Mouse (Mus musculus): Measurements from ENCODE around the gene Cad. TPM values are rescaled to one million over a fixed set of nuclear protein-coding genes. Genes with fewer than 3 reads are reported as not detected.
"Not testable (repeated sequence)": the region's sequence is repeated elsewhere in the genome, so short reads cannot be mapped to it uniquely, and the experiment has no call there.

Cad gene
- polyA plus RNA-seq, 1 experiment from 2014 or later, result 36.2 TPM

DNA sequence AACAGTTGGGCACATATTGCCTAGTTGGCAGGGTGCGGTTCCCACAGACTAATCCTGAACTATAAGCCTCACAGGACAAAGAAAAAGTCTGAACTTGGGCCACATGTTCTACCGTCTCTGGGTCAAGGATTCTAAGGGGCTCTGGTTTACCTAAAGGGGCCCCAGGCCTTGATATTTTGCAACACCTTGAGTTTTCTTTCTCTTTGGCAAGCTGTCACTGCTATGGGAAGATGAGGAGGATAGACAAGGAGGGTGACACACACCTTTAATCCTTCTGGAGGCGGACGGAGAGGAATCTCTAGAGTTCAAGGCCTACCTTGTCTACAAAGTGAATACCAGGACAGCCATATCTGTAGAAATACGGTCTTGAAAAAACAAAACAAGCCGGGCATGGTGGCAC, 8.2 kb upstream of the Cad start:
- no peaks in the 10 kb centered on the region for H3K9me3 ChIP-seq (replicated peaks)
- no peaks in the 10 kb centered on the region for H3K27me3 ChIP-seq
- no peak for ATAC-seq (replicated peaks; ENCODE audit: low FRiP score)
- H3K27ac ChIP-seq, result no peak overlapping the region
- peaks cover 17% of the 10 kb centered on the region for H3K4me1 ChIP-seq
- H3K4me3 ChIP-seq (replicated peaks), result no peak overlapping the region
- H3K36me3 ChIP-seq, result peaks cover 20% of the 10 kb centered on the region
- WGBS, result 93% methylated on average over 6 of the region's 6 CpGs
- H3K4me2 ChIP-seq, result no peak overlapping the region
- no peak overlapping the region for H3K9ac ChIP-seq

GRCm38 (mm10) chr5:31047074-31047473, 7.5 kb upstream of the Cad start:
- ATAC-seq (replicated peaks; ENCODE audit: low FRiP score), result no peak
- H3K36me3 ChIP-seq, result peaks cover 16% of the 10 kb centered on the region
- H3K9ac ChIP-seq, result peak overlapping the region; percentile 78
- no peak overlapping the region; the same call in 1 of the 2 replicates for H3K27ac ChIP-seq
- H3K4me3 ChIP-seq (replicated peaks), result peak overlapping the region; percentile 76
- peak overlapping the region; percentile 88 for H3K4me2 ChIP-seq
- peaks cover 17% of the 10 kb centered on the region for H3K4me1 ChIP-seq
- H3K9me3 ChIP-seq (replicated peaks), result no peaks in the 10 kb centered on the region
- H3K27me3 ChIP-seq, result no peaks in the 10 kb centered on the region
- 69% methylated on average over 5 of the region's 5 CpGs for WGBS

DNA sequence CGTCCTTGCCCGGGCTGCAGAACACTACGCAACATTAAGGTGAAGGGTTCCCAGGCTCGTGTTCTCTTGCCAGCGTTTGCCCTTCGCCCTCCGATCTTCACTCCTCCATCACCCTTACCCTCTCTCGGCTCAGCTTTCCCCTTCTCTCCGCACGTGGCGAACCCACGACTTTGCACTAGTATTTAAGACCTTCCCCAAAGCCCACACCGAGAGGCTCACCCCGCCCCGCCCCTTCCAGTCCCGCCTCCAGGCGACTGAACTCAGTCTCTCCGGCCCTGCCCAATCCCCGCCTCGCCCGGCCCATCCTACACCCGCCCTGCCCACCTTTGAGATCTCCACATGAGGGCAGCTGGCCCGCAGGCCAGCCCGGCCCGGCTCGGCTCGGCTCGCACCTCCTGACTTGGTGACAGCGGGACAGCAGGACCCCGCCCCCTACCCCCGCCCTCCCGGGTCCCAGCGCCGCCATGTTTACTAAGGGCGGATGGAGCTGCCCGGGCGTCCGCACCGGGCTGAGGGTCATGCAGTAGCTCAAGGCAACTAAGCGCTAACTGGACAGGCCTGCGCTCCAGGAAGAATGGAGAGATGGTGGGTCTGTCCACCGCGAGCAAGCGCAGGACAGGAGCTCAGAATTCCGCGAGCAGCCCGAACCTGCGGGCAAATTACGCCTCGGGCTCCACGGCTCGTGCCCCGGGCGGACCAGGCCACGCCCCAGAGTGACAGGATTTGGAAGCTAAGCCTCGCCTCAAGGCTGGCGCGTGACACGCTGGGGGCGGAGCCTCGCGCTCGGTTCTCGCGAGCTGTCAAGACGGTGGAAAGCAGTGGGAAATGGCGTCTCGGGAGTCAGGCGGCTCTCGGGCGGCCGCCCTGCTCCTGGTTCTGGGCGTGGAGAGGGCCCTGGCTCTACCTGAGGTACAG, 6.5 kb upstream of the Cad start, which contains the start of gene Atraid:
TSS of gene Atraid (plus strand) at position 465 of the 915 bp plus-strand sequence.
- peak within 1 kb of the TSS; percentile 76 for H3K4me3 ChIP-seq (replicated peaks)
- peak within 1 kb of the TSS; percentile 98 for H3K27ac ChIP-seq
- H3K36me3 ChIP-seq, result peaks cover 14% of the 10 kb centered on the region
- H3K9ac ChIP-seq, result peak within 1 kb of the TSS; percentile 78
- ATAC-seq (replicated peaks; ENCODE audit: low FRiP score), result peak; percentile 98
- WGBS, result under 1% methylated on average over 73 of the region's 73 CpGs
- H3K4me1 ChIP-seq, result peaks cover 17% of the 10 kb centered on the region
- no peaks in the 10 kb centered on the region for H3K27me3 ChIP-seq
- H3K9me3 ChIP-seq (replicated peaks), result no peaks in the 10 kb centered on the region
- H3K4me2 ChIP-seq, result peak within 1 kb of the TSS; percentile 88

DNA sequence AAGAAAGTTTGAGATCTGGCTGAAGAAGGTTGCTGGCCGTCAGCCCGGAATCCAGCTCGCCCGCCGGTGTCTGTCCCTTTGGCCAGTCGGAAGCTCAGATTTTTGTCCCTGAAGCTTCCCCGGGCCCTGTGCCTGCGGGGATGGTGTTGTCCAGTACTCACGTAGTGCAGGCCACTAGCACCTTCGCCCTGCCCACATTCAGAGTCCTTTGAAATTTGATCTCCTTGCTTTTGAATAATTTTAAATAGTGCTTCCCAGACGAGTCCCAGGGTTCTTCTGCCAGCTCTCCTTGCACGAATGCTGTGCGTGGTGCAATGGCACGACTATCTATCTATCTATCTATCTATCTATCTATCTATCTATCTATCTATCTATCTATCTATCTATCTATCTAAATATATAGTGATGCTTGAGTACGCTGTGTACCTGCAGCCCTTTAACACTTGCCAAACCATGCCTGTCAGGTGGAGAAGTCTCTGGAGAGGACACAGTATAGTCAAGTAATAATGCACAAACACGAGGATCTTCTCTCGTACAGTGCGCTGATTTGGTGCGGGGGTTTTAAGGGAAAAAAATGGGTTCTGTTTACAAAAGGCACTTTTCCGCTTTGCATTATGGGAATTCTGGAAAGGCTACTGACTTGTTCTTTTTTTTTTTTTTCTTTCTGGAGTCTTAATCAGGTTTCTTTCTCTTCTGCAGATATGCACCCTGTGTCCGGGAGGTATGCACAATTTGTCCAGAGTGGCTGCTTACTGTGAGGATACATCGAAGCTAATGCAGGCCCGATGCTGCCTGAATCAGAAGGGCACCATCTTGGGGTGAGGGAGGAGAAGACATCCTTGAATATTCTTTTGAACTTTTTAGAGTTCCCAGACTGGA, 5.6 kb upstream of the Cad start, which contains the start of gene Slc5a6:
TSS of gene Slc5a6 (minus strand) at position 162 of the 879 bp plus-strand sequence.
- Histone ChIP-seq H3K4me3 (replicated peaks) (peak within 1 kb of the TSS; percentile 76), H3K4me1 (peaks cover 20% of the 10 kb centered on the region), H3K36me3 (peaks cover 17% of the 10 kb centered on the region), H3K27ac (peak within 1 kb of the TSS; percentile 98), H3K9ac (peak within 1 kb of the TSS; percentile 78), H3K9me3 (replicated peaks) (no peaks in the 10 kb centered on the region), H3K27me3 (no peaks in the 10 kb centered on the region), H3K4me2 (peak within 1 kb of the TSS; percentile 88)
- ATAC-seq (replicated peaks; ENCODE audit: low FRiP score), result peak; percentile 47
- WGBS, result under 1% methylated on average over 23 of the region's 23 CpGs

DNA sequence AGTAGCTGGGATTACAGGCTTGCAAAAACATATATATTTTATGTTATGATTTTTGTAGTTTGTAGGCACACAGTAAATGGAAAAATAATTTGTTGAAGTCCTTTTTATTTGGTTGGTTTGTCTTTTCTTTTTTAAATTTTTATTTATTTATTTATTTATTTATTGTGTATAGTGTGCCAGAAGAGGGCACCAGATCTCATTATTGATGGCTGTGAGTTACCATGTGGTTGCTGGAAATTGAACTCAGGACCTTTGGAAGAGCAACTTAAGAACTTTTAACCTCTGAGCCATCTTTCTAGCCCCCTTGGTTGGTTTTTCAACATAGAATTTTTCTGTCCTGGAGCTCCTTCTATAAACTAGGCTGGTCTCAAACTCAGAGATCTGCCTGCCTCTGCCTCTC, 4.2 kb upstream of the Cad start:
- Histone ChIP-seq H3K9ac (no peak overlapping the region), H3K36me3 (peaks cover 12% of the 10 kb centered on the region), H3K4me1 (peaks cover 25% of the 10 kb centered on the region), H3K27ac (no peak overlapping the region), H3K27me3 (no peaks in the 10 kb centered on the region), H3K9me3 (replicated peaks) (no peaks in the 10 kb centered on the region), H3K4me2 (no peak overlapping the region), H3K4me3 (replicated peaks) (no peak overlapping the region)
- ATAC-seq (replicated peaks; ENCODE audit: low FRiP score), result no peak

- 55% methylated on average over 4 of the region's 4 CpGs for WGBS
- peaks cover 25% of the 10 kb centered on the region for H3K4me1 ChIP-seq
- H3K9ac ChIP-seq, result 0 out of 2 replicates have a peak overlapping the region, but pooled peaks have one; percentile 76
- H3K36me3 ChIP-seq, result peaks cover 26% of the 10 kb centered on the region
- peak overlapping the region; percentile 87 for H3K27ac ChIP-seq
- H3K4me3 ChIP-seq (replicated peaks), result peak overlapping the region; percentile 74
- not testable (repeated sequence) for ATAC-seq (replicated peaks; ENCODE audit: low FRiP score); H3K9me3 ChIP-seq (replicated peaks); H3K27me3 ChIP-seq
- peak overlapping the region; percentile 95 for H3K4me2 ChIP-seq
These were observed 852 bp upstream of the Cad start for GRCm38 (mm10) chr5:31053728-31054127.

DNA sequence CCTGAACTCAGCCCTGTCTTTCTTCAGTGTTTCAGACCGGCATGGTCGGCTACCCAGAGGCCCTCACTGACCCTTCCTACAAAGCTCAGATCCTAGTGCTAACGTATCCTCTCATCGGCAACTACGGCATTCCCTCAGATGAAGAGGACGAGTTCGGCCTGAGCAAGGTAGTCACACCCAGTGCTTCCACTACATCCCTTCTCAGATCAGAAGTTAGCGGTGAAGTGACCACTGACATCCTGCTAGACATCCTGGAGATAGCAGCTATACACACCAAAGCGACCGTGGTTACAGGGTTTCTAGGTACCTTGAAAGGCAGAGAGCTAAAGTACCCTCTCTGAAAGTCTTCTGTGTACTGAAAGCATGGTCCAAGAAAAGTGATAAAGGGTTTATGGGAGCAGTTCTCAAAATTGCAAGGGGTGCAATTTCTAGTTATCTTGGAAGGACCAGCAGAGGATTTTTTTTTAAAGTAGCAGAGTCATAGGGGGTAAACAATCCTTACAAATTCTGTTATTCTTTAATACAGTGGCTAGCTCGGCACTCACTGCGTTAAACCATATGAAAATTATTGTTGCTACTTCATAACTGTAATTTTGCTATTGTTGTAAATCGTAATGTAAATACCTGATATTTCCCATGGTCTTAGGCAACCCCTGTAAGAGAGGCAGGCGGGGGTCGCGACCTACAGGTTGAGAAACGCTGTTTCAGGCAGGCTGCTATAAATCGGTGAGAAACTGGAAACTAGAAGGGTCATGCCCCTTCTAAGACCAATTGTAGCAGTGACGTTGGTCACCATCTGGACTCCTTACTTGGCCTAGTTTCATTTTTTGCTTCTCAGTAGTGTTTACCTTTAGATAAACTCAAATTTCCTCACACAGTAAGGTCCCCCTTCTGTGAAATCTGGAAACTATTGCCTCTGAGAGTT, 898 bp downstream of the Cad start:
- Histone ChIP-seq H3K4me3 (replicated peaks) (peak overlapping the region; percentile 74), H3K27ac (peak overlapping the region; percentile 87), H3K4me2 (peak overlapping the region; percentile 95), H3K36me3 (peaks cover 43% of the 10 kb centered on the region), H3K27me3 (no peaks in the 10 kb centered on the region), H3K4me1 (peaks cover 21% of the 10 kb centered on the region), H3K9me3 (replicated peaks) (no peaks in the 10 kb centered on the region), H3K9ac (peak overlapping the region; percentile 76)
- WGBS, result 17% methylated on average over 19 of the region's 19 CpGs
- peak; percentile 59; the same call in 1 of the 2 replicates for ATAC-seq (replicated peaks; ENCODE audit: low FRiP score)

DNA sequence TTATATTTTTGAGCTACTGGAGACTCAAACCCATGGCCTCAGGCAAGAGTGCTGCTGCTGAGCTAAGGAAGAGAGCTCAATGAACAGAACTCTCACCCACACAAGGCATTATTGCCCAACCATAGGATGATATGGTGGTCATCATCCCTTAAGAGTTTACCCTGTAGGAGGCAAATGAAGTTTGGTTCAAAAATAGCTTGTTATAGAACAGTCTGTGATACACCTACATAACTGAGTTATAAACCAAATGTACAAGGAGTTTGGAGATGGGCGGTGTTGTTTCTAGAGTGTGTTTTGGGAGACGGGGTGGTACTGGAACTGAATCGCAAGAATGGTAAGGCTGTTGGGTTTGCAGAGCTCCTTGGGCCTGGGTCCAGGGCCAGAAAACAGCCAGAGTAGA, 15.2 kb downstream of the Cad start:
- 95% methylated on average over 3 of the region's 3 CpGs for WGBS
- ATAC-seq (replicated peaks; ENCODE audit: low FRiP score), result no peak
- H3K9ac ChIP-seq, result no peak overlapping the region
- no peaks in the 10 kb centered on the region for H3K9me3 ChIP-seq (replicated peaks)
- no peaks in the 10 kb centered on the region for H3K27me3 ChIP-seq
- no peak overlapping the region for H3K4me3 ChIP-seq (replicated peaks)
- H3K4me1 ChIP-seq, result no peaks in the 10 kb centered on the region
- no peak overlapping the region for H3K27ac ChIP-seq
- no peak overlapping the region for H3K4me2 ChIP-seq
- peaks cover 97% of the 10 kb centered on the region for H3K36me3 ChIP-seq

DNA sequence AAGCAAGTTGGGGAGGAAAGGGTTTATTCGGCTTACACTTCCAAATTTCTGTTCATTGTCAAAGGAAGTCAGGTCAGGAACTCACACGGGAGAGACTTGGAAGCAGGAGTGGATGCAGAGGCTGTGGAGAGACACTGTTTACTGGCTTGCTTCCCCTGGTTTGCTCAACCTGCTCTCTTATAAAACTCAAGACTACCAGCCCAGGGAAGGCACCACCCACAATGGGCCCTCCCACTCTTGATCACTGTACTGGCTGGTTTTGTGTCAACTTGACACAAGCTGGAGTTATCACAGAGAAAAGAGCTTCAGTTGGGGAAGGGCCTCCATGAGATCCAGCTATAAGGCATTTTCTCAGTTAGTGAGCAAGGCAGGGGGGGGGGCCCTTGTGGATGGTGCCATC, 16.5 kb downstream of the Cad start:
- no peaks in the 10 kb centered on the region for H3K27me3 ChIP-seq
- H3K4me1 ChIP-seq, result no peaks in the 10 kb centered on the region
- ATAC-seq (replicated peaks; ENCODE audit: low FRiP score), result no peak
- H3K4me2 ChIP-seq, result no peak overlapping the region
- H3K9ac ChIP-seq, result no peak overlapping the region
- no peak overlapping the region for H3K4me3 ChIP-seq (replicated peaks)
- no peak overlapping the region for H3K27ac ChIP-seq
- WGBS, result 79% methylated on average over 2 of the region's 2 CpGs
- H3K36me3 ChIP-seq, result peaks cover 100% of the 10 kb centered on the region
- H3K9me3 ChIP-seq (replicated peaks), result no peaks in the 10 kb centered on the region

DNA sequence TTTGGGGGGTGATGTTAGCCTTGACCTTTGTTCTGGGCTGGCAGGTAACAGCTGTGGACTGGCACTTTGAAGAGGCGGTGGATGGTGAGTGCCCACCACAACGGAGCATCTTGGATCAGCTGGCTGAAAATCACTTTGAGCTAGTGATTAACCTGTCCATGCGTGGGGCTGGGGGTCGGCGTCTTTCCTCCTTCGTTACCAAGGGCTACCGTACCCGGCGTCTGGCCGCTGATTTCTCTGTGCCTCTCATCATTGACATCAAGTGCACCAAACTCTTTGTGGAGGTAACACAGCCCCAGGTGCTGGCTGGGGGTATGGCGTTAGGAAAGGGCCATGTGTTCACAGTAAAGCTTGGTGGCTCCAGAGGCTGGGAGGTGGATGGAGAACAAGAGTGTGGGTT, 17.2 kb downstream of the Cad start:
- no peak overlapping the region for H3K9ac ChIP-seq
- H3K4me1 ChIP-seq, result 0 out of 2 replicates have a peak, but pooled peaks cover 2% of the 10 kb centered on the region
- 93% methylated on average over 11 of the region's 11 CpGs for WGBS
- no peak overlapping the region for H3K4me2 ChIP-seq
- H3K36me3 ChIP-seq, result peaks cover 100% of the 10 kb centered on the region
- H3K9me3 ChIP-seq (replicated peaks), result no peaks in the 10 kb centered on the region
- no peak overlapping the region for H3K4me3 ChIP-seq (replicated peaks)
- no peaks in the 10 kb centered on the region for H3K27me3 ChIP-seq
- no peak for ATAC-seq (replicated peaks; ENCODE audit: low FRiP score)
- no peak overlapping the region for H3K27ac ChIP-seq

DNA sequence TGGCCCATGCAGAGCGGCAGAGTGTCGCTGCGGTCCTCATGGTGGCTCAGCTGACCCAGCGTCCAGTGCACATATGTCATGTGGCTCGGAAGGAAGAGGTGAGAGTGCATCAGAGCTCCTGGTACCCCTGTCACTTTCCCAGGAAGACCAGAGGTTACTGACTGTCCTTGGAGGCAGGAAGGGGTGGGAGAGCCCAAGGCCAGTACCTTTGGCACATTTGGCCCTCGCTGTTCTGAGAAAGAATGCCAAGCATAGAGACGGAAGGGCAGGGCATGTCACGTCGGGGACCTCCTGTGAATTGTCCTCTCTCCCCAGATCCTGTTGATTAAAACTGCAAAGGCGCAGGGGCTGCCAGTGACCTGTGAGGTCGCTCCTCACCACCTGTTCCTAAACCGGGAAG, 18.6 kb downstream of the Cad start:
- no peak for ATAC-seq (replicated peaks; ENCODE audit: low FRiP score)
- WGBS, result 91% methylated on average over 12 of the region's 12 CpGs
- no peaks in the 10 kb centered on the region for H3K9me3 ChIP-seq (replicated peaks)
- H3K27ac ChIP-seq, result no peak overlapping the region
- no peaks in the 10 kb centered on the region for H3K27me3 ChIP-seq
- H3K4me1 ChIP-seq, result 0 out of 2 replicates have a peak, but pooled peaks cover 2% of the 10 kb centered on the region
- peaks cover 100% of the 10 kb centered on the region for H3K36me3 ChIP-seq
- no peak overlapping the region for H3K4me2 ChIP-seq
- H3K9ac ChIP-seq, result no peak overlapping the region
- no peak overlapping the region for H3K4me3 ChIP-seq (replicated peaks)
